Mouse (Mus musculus) gastrocnemius, postnatal 25 days (tissue): ENCODE results near the gene Dennd5a. TPM values are rescaled to one million over a fixed set of nuclear protein-coding genes. Genes with fewer than 3 reads are reported as not detected.

Source experiments
- DNase-seq: peaks from one replicate; pipeline ENCODE4 v3.0.0; 2022
- total RNA-seq, 2 experiments: library from RNA; stranded (reverse); gene quantifications; 1 replicate in 1 of 2; 2 replicates in 1 of 2; pipeline ENCODE4 v1.2.3; 2021

Gene Dennd5a
- total RNA-seq, 2 experiments from 2014 or later, result 52.1 to 53.5 TPM

DNA sequence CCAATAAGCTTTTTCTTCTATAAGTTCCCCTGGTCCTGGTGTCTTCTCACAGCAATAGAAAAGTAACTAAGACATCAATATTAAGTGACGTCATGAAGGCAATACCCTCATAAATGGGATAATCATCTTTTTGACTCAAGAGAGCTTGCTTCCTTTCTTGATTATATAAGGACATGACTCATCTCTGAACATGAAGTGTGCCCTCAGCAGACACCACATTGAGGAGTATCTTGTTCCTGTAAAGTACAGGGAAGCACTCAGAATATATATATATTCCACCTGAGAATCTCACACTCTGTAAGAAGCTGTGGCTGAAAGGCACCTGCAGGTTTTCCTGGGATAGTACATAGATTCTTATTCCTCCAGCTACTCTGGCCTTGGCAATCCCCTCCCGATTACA lies 77.7 kb downstream of the Dennd5a start:
- DNase-seq, result no peak

DNA sequence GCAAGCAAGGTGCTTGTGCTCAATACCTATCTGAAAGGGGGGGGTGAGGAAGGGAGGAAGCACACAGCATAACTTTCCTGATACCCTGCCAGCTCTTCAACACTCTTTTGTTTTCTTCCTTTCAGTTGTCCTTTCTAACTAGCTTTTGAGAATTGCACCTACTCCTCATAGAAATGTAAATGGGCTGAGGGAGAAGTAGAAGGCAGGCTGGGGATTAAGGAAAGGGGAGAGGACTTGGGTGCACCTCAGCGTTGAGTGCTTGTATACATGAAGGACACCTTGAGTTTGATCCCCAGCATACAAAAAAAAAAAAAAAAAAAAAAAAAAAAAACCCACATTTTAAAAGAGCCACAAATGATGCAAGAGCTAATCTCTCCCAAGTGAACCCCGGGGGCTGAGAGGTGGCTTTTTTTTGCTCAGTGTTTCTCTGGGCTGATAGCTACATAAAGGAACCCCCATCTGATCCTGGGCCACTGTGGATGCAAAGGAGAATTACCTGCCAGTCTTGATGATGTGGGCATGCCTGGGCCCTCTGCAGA lies 78.6 kb downstream of the Dennd5a start:
- DNase-seq, result no peak

DNA sequence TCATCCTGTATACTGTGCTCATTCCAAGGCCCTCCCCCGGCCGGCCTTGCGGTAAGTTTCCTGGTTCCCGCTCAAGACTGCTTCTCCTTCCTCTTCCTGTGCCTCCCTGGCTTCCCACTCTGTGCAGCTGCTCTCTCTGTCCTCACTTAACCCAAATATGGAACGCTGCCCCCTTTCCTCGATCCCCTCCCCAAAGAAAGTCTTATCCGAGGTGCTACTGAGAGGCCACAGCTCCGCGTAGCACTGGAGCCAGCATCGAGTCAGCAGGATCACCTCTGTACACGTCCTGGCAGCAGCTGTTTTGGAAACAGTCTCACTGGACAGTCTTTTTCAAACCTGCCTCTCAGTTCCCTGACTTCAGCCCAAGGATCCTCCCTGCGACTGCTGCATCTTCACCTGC lies 81.1 kb downstream of the Dennd5a start:
- no peak for DNase-seq

DNA sequence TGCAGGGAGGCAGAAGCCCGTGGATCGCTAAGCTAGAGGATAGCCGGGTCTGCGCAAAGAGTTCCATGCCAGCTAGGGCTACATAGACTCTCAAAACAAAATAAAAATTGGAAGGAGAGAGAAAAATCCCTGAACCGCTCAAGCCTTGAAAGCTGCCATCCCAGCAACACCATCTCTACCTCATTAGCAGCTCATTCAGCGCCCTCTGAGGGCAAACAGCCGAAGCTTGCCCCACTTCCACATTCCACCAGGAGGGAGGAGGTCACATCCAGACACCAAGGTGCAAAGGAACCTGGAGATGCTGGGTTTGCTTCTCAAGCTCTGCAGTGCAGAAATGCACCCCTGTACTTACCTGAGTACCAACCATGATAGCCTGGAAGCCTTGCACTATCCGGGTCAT lies 84.2 kb downstream of the Dennd5a start:
- no peak for DNase-seq

DNA sequence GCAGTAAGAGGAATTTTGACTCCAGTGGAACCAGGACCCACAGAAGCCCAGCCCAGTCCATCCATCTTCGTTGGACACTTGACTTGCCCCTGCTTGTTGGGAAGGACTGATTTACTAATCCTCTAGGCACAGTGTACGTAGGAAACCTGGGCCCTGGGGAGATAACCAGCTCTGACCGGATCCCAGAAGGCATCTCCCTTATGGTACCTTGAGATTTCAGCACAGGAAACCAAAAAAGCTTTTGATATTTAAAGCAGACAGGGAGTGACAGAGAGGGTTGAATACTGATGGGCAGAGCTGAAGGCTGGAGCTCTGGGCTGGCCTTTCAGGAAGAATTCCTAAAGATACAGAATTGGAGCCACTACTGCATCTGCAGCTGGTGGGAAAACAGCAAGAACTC lies 84.7 kb downstream of the Dennd5a start:
- no peak for DNase-seq

DNA sequence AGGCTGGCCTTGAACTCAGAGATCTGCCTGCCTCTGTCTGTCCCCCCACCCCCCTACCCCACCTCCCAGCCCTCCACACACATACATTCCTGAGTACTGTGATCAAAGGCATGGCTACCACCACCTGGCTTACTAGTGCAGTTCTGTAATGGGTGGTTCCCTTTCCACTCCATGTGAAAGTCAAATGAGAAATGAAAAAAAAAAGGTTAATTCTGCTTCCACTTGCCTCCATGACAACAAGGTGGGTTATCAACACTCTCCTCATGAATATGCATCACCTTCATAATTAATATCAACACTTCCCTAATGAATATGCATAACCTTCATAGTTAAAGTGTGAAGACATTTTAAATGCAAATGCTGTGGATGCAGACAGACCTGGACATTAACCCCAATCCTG lies 85.2 kb downstream of the Dennd5a start:
- DNase-seq, result no peak

DNA sequence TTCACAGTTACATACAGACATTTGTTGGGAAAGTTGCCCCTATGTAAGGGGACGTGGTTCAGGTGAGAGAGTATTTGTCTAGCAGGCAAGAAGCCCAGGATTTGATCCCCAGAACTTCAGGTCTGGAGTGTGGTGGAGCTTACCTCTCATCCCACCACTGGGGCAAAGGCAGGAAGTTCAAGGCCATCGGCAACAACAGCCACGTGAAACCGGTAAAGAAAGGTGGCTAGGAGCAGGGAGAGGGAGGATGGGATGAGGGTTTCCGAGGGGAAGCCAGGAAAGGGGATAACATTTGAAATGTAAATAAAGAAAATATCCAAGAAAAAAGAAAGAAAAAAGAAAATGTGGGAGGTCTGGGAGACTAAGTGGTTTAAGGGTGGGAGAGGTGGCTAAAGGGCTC lies 87.1 kb downstream of the Dennd5a start:
- DNase-seq, result no peak

DNA sequence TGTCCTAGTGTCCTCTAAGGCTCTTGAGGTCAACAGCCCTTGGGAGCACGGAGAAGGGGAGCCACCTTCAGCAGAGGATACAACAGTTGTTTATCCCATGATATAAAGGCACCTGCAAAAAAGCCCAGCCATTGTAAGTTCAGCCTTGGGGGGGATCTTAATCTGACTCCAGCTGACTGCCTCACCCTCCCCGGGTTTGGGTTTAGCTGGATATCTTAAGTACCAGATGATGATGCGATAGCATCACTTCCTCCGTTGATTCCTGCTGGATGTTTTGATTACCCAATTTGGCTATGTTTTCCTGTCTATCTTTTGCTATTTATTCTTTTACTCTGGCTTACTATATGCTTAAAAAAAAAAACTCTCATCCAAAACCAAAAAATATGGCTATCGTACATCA lies 89.0 kb downstream of the Dennd5a start:
- DNase-seq, result no peak

DNA sequence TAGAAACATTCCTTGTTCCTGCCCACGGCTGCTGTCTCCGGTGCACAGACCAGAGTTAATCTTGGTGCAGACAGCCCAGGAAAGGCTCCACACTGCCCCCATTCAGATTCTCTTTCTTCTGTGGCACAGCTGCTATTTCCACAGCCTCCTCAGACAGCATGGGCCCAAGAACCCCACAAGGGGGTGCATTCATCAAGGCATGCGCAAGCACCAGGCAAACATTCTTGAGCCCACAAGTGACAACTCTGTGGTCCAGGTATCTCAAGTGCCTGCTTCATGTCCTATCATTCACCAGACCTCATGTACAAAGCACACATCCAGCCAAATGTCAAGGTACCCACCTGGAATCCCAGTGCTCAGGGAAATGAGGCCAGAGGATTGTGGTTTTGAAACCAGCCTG lies 91.8 kb downstream of the Dennd5a start:
- no peak for DNase-seq

DNA sequence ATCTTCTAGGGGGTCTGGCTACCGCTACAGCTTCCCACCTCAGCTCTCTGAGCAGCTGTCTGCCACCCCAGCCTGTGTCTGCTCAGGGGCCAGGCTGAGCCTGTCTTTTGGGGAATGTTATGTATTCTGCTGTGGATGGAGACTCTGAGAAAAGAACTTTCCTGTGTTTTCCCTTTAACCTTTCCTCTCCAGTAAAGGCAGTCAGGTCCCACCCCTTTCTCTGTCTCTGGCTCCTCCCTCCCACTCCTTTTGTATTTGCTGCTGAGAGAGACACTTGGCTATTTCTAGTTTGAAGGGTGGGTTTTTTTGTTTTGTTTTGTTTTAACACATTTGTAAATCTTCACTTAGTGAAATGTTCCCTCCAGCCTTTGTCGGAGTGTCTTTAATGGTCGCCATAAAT lies 93.6 kb downstream of the Dennd5a start:
- DNase-seq, result no peak

DNA sequence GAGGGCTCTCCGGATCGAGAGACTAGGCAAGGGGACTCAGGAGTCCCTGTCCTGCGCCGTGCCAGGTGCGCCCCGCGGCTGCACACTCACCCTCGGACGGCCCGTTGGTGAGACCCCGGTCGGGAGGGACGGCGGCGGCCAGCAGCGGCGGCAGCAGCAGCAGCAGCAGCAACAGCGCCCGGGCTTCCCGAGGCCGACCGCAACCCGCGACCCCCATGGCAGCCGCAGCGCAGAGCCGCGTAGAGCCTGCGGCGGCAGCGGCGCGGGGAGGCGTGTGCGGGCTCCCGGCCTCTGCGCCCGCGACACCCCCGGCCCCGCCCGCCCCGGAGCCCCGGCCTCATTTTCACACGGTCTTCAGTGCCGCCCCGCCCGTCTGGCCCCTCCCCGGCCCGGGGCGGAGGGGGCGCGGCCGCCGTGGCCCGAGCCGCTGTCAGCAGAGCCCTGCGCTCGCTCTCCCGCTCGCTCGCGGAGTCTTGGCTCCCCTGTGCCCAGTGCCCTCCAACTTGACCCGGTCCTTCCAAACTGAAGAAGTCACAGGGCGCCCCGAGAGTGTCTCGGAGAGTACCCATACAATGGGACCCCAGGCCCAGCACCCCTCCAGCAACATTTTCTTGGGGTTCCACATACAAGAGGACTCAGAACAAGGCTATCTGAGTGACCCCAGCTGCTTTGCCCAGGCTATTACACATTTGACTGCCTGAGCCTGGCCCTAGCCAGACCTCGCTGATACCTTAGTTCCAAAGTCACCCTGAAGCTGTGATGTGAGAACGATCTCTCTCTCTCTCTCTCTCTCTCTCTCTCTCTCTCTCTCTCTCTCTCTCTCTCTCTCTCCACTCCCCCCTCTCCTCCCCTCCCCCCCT lies 94.7 kb downstream of the Dennd5a start, which contains the start of gene Scube2:
Gene Scube2, minus strand, starts transcription at position 310 of the 860 bp plus-strand sequence.
- no peak for DNase-seq

DNA sequence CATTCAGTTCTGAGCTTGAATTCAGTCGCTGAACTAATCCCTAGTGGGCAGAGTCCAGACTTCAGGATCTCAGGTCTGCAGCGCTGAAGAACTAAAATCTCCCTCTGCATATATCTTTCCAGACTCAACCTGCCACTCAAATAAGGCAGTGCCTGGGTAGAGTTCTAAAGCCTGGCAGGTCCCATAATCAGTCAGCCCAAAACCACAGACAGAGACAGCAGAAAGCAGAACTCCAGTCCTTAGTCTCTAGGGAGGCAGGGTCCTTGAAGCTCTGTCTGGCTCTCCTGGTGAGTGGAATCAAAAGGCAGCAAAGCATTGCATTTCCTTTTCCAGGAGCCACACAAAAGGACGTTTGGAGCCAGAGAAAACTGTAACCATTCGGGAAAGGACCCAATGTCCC lies 96.7 kb downstream of the Dennd5a start:
- DNase-seq, result no peak

DNA sequence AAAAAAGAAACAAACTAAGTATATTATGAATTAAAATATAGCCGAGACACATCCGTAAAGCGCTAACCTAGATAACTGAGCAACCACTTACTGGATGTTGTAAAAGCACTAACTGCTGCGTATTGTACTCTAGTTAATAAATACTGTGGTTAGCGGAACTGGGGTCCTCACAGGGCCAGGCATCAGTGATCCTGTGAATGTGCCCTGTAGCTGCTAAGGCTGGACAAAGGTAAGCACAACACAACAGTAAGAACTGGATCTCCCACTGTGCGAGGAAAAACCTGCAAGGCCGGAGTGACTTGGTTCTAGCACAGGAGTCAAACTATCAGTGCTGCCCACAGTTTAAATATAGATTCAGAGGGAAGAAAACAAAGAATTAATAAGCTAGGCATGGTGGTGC lies 100.1 kb downstream of the Dennd5a start:
- no peak for DNase-seq

DNA sequence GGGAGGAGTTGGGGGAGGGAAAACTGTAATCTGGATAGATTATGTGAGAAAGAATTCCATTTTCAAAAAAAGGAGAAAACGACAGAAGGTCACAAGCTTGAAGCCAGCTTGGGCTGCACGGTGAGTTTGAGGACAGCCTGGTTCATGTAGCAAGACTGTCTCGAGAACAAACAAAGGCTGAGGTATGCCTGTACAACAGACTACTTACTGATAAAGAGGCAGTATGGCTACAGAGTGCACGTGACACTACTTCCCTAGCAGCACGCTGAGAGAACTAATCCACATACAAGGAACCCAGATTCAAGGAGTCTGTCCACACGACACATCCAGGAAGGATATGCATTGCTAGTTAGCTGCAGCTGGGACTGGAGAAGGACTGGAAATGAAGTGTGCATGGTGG lies 100.9 kb downstream of the Dennd5a start:
- DNase-seq, result no peak

DNA sequence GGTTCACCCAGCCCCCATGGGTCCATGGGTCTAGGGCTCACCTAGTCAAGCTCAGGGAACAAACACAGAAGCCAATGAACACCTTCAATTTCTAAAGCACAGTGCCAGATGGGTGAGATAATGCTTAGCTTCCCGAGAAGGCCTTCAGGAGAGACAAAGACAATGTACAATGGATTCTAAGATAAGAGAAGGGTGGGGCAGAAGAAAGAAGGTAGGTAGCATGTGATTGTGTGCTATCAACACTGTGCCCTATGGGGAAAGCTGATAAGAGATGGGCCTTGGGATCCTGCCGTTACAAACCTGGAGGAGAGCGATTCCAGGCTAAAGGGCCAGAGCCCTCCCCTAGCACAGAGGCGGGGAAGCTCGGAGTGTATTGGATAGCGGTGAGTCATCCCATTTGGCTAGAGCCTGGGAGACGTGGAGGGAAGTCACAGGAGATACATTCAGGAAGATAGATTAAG lies 107.5 kb downstream of the Dennd5a start:
- peak; percentile 23 for DNase-seq

DNA sequence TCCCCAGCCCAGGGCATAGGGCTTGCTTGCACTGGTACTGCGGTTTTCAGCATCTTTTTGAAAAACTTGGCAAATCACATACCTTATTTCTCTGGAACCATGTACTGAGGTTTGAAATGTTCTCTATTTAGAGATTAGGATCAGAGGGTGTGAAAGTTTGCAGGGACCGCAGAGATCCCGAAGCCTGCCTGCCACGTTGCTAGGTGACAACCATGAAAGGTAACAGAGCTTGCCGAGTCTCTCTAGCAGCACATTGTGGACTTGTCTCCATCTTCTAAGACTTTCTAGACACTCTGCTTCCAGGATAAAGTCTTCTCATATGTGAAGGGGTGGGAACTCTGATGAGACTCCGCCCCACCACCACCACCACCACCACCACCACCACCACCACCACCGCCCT lies 108.3 kb downstream of the Dennd5a start:
- DNase-seq, result no peak

DNA sequence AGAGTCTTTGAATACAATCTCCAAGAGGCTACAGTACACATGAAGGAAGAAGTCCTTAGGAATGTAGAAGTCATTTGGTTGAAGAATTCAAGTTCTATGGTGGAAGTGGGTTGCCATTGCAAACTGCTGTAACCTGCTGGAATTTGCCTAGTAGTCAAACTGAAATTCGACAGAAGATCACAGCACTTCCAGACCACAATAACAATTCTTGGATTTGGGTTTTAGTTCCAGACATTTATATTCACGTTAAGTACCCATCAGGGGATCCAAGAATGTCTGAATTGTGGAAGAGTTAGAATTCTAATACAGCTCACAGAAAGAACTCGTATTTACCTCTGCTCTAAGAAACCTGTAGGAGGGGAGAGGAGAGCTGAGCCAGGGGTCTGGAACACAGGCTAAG lies 109.7 kb downstream of the Dennd5a start:
- no peak for DNase-seq

DNA sequence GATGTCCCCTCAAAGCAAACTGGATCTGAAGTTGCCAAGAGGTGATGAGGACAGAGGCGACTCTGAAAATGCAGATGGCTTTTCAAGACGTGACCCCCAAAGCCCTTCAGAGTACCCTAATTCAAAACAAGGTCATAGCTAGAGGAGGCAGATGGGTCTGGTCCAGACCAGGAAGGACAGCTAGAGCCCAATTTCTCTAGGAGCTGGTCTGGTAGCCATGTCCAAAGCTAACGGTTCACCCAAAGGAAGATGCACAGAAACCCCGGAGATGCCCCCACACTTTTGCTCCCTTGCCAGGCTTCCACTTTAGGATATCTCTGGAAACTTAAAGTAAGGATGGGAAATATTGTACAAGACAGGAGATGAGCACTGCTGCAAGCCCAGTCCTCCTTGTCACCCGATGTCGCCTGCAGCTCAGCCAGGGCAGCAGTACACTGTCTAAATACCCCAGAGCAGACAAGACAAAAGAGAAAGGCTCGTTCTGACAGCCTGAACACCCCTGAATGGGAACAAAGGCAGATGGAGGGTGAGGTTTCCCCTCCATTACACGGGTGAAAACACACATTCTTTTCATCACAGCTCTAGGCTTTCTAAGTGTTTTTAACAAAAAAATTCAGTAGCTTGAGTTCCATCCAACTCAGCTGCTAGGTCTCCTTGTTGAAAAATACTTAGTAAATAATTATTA lies 110.4 kb downstream of the Dennd5a start:
- DNase-seq, result no peak

DNA sequence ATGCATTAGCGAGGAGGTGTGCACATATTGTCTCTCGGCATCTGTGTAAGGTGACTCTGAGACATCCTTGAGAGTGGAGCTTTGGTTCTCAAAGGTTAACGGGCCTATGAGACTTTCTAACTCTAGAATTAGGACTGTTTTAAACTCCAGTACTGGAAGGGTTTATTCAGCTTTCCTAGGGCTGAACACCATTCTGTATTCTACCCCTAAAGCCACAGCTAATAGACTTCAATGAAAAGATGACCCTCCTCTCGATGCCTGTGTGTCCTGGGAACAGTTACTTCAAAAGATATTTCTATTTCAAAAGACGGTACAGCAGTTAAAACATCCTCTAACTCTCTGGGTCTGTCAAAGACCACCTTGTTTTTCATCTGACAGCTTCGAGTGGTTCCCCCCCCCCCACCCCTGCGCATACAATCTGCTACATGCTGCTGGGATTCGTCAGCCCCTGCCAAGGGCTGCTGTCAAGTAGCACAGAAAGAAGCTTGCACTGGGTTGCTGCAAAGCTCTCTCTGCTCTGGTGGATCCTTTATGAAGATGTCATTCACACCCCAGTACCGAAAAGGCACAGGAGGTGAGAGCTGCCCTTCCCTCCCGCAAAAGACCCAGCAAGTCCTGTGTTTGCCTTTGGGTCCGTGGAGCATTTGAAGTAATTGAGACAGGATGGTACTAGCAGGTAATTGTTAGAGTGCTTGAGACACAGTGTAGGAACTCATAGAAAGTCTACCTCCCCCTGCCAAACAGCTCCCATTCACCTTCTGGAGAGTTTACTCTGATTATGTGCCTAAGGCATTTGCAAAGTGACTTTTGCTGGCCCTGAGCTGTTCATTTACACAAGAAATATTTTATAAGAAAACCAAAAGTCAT lies 111.2 kb downstream of the Dennd5a start:
- no peak for DNase-seq

DNA sequence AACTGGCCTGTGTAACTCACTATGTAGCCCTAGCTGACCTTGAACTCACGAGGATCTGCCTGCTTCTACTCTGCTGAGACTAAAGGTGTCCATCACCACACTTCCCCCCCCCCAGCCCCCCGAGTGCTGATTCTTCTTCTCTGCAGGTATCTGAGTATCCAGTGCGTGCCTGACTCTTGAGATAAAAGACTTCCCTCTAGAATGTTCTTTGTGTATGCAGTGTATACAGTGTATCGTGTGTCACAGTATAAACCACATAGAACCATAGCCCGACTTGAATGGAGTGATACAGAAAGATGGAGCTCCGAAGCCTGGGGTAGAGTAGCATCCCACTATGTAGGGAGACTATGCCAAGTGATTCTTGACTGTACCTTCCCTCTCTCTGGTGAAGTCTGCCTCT lies 116.2 kb downstream of the Dennd5a start:
- DNase-seq, result no peak
